Mouse (Mus musculus) stomach, embryonic 15.5 days (tissue): ENCODE data around the gene Ciita. TPM values are rescaled to one million over a fixed set of nuclear protein-coding genes. Genes with fewer than 3 reads are reported as not detected.

Source experiments
- ATAC-seq: fragments of 200-750 bp; cut with Nextera tagmentation; 2 replicates; pipeline ENCODE4 v1.8.0; 2017; ENCODE audit warnings: low read depth, moderate number of reproducible peaks, moderate TSS enrichment; ENCODE audit not compliant: insufficient read depth, low FRiP score
- H3K27ac ChIP-seq: fragments of 300-500 bp; sonication (generic); 2 replicates; pipeline ENCODE4 v1.5.1; 2015; ENCODE audit warnings: mild to moderate bottlenecking, inconsistent platforms
- H3K27me3 ChIP-seq: fragments of 300-500 bp; sonication (generic); replicated peaks from 2 replicates; pipeline ENCODE4 v1.6.1; 2015; ENCODE audit warnings: inconsistent platforms
- H3K36me3 ChIP-seq: fragments of 300-500 bp; sonication (generic); 2 replicates; pipeline ENCODE4 v1.6.1; 2015; ENCODE audit warnings: inconsistent platforms
- H3K4me1 ChIP-seq: fragments of 300-500 bp; sonication (generic); 2 replicates; pipeline ENCODE4 v1.6.1; 2015; ENCODE audit warnings: inconsistent platforms
- H3K4me2 ChIP-seq: fragments of 300-500 bp; sonication (generic); 2 replicates; pipeline ENCODE4 v1.6.1; 2015; ENCODE audit warnings: mild to moderate bottlenecking, inconsistent platforms
- H3K4me3 ChIP-seq: fragments of 300-500 bp; sonication (generic); replicated peaks from 2 replicates; pipeline ENCODE4 v1.5.1; 2015; ENCODE audit warnings: inconsistent platforms
- H3K9ac ChIP-seq: fragments of 300-500 bp; sonication (generic); 2 replicates; pipeline ENCODE4 v1.6.1; 2015; ENCODE audit warnings: inconsistent platforms
- H3K9me3 ChIP-seq: fragments of 300-500 bp; sonication (generic); 2 replicates; pipeline ENCODE4 v1.6.1; 2016; ENCODE audit warnings: inconsistent platforms
- WGBS: fragments of 180-500 bp; shearing (Covaris S2); methylation state at CpG from one replicate; pipeline ENCODE4 v1.1.7; 2015; 5-methylcytosine and 5-hydroxymethylcytosine counted together
- polyA plus RNA-seq: library from polyadenylated mRNA; unstranded; fragments of >200 nt; fragmentation: Nextera tagmentation; extraction: Ambion mirVana; gene quantifications from 2 replicates; pipeline ENCODE4 v1.2.1, GENCODE M21; 2015

Gene Ciita
- polyA plus RNA-seq, 1 experiment from 2014 or later: 0.40 TPM

GRCm38 (mm10) chr16:10482343-10482742 is 2.5 kb downstream of the Ciita start:
- Histone ChIP-seq H3K4me3 (no peak overlapping the region), H3K36me3 (no peaks in the 10 kb centered on the region), H3K4me1 (no peaks in the 10 kb centered on the region), H3K27me3 (no peaks in the 10 kb centered on the region), H3K27ac (no peak overlapping the region), H3K4me2 (no peak overlapping the region), H3K9me3 (no peaks in the 10 kb centered on the region), H3K9ac (no peak overlapping the region)
- no peak for ATAC-seq
- 49% methylated on average over 4 of the region's 4 CpGs for WGBS

- H3K9me3 ChIP-seq: no peaks in the 10 kb centered on the region
- WGBS: 58% methylated on average over 3 of the region's 3 CpGs
- H3K27me3 ChIP-seq: no peaks in the 10 kb centered on the region
- no peak overlapping the region for H3K9ac ChIP-seq
- H3K4me2 ChIP-seq: no peak overlapping the region
- no peaks in the 10 kb centered on the region for H3K36me3 ChIP-seq
- no peak overlapping the region for H3K4me3 ChIP-seq
- H3K27ac ChIP-seq: no peak overlapping the region
- no peaks in the 10 kb centered on the region for H3K4me1 ChIP-seq
- ATAC-seq: no peak
These were observed 7.1 kb downstream of the Ciita start for GRCm38 (mm10) chr16:10486993-10487392.

GRCm38 (mm10) chr16:10487895-10488493 is 8.1 kb downstream of the Ciita start:
- H3K9me3 ChIP-seq: no peaks in the 10 kb centered on the region
- ATAC-seq: no peak
- no peak overlapping the region for H3K27ac ChIP-seq
- H3K27me3 ChIP-seq: no peaks in the 10 kb centered on the region
- H3K4me3 ChIP-seq: no peak overlapping the region
- no peak overlapping the region for H3K4me2 ChIP-seq
- H3K36me3 ChIP-seq: no peaks in the 10 kb centered on the region
- no peaks in the 10 kb centered on the region for H3K4me1 ChIP-seq
- no peak overlapping the region for H3K9ac ChIP-seq
- WGBS: 80% methylated on average over 8 of the region's 8 CpGs

- WGBS: 81% methylated on average over 7 of the region's 7 CpGs
- no peak overlapping the region for H3K27ac ChIP-seq
- H3K9me3 ChIP-seq: no peaks in the 10 kb centered on the region
- H3K4me1 ChIP-seq: no peaks in the 10 kb centered on the region
- H3K36me3 ChIP-seq: no peaks in the 10 kb centered on the region
- H3K9ac ChIP-seq: no peak overlapping the region
- no peaks in the 10 kb centered on the region for H3K27me3 ChIP-seq
- H3K4me3 ChIP-seq: no peak overlapping the region
- ATAC-seq: no peak
- peak overlapping the region; percentile 47; the same call in 1 of the 2 replicates for H3K4me2 ChIP-seq
These were observed 9.1 kb downstream of the Ciita start for GRCm38 (mm10) chr16:10488769-10489481.

- no peak overlapping the region for H3K27ac ChIP-seq
- no peaks in the 10 kb centered on the region for H3K27me3 ChIP-seq
- H3K9me3 ChIP-seq: no peaks in the 10 kb centered on the region
- H3K4me1 ChIP-seq: no peaks in the 10 kb centered on the region
- peak overlapping the region; percentile 9; the same call in 1 of the 2 replicates for H3K4me3 ChIP-seq
- 3% methylated on average over 9 of the region's 9 CpGs for WGBS
- ATAC-seq: no peak
- H3K4me2 ChIP-seq: peak overlapping the region; percentile 47
- no peaks in the 10 kb centered on the region for H3K36me3 ChIP-seq
- H3K9ac ChIP-seq: no peak overlapping the region
These were observed 9.6 kb downstream of the Ciita start for GRCm38 (mm10) chr16:10489483-10489882.

- Histone ChIP-seq H3K4me3 (peak overlapping the region; percentile 9; the same call in 1 of the 2 replicates), H3K27me3 (no peaks in the 10 kb centered on the region), H3K9ac (no peak overlapping the region), H3K9me3 (no peaks in the 10 kb centered on the region), H3K4me1 (no peaks in the 10 kb centered on the region), H3K36me3 (no peaks in the 10 kb centered on the region), H3K4me2 (peak overlapping the region; percentile 47), H3K27ac (no peak overlapping the region)
- ATAC-seq: no peak
- 22% methylated on average over 12 of the region's 14 CpGs for WGBS
These were observed 10.1 kb downstream of the Ciita start for GRCm38 (mm10) chr16:10489904-10490457.

- WGBS: 82% methylated on average over 18 of the region's 18 CpGs
- Histone ChIP-seq H3K4me3 (no peak overlapping the region), H3K9ac (no peak overlapping the region), H3K36me3 (no peaks in the 10 kb centered on the region), H3K27me3 (no peaks in the 10 kb centered on the region), H3K4me2 (no peak overlapping the region), H3K9me3 (no peaks in the 10 kb centered on the region), H3K27ac (no peak overlapping the region), H3K4me1 (no peaks in the 10 kb centered on the region)
- ATAC-seq: no peak
These were observed 10.8 kb downstream of the Ciita start for GRCm38 (mm10) chr16:10490503-10491150.

GRCm38 (mm10) chr16:10491716-10492115 is 11.9 kb downstream of the Ciita start:
- ATAC-seq: no peak
- H3K27me3 ChIP-seq: no peaks in the 10 kb centered on the region
- H3K36me3 ChIP-seq: no peaks in the 10 kb centered on the region
- H3K9ac ChIP-seq: no peak overlapping the region
- H3K9me3 ChIP-seq: no peaks in the 10 kb centered on the region
- no peak overlapping the region for H3K4me2 ChIP-seq
- H3K4me1 ChIP-seq: no peaks in the 10 kb centered on the region
- 81% methylated on average over 4 of the region's 4 CpGs for WGBS
- H3K4me3 ChIP-seq: no peak overlapping the region
- H3K27ac ChIP-seq: no peak overlapping the region

GRCm38 (mm10) chr16:10492587-10492986 is 12.7 kb downstream of the Ciita start:
- no peak for ATAC-seq
- Histone ChIP-seq H3K4me1 (no peaks in the 10 kb centered on the region), H3K9ac (no peak overlapping the region), H3K4me2 (no peak overlapping the region), H3K9me3 (no peaks in the 10 kb centered on the region), H3K4me3 (no peak overlapping the region), H3K27me3 (no peaks in the 10 kb centered on the region), H3K27ac (no peak overlapping the region), H3K36me3 (no peaks in the 10 kb centered on the region)
- WGBS: 70% methylated on average over 3 of the region's 3 CpGs

GRCm38 (mm10) chr16:10495824-10496298 is 16.0 kb downstream of the Ciita start:
- Histone ChIP-seq H3K4me3 (no peak overlapping the region), H3K9ac (no peak overlapping the region), H3K27ac (no peak overlapping the region), H3K27me3 (no peaks in the 10 kb centered on the region), H3K4me1 (no peaks in the 10 kb centered on the region), H3K36me3 (no peaks in the 10 kb centered on the region), H3K4me2 (no peak overlapping the region), H3K9me3 (no peaks in the 10 kb centered on the region)
- WGBS: 73% methylated on average over 2 of the region's 2 CpGs
- no peak for ATAC-seq

GRCm38 (mm10) chr16:10498096-10498602 is 18.3 kb downstream of the Ciita start:
- 64% methylated on average over 5 of the region's 5 CpGs for WGBS
- no peaks in the 10 kb centered on the region for H3K9me3 ChIP-seq
- no peaks in the 10 kb centered on the region for H3K36me3 ChIP-seq
- H3K27me3 ChIP-seq: no peaks in the 10 kb centered on the region
- no peak overlapping the region for H3K4me2 ChIP-seq
- no peak overlapping the region for H3K4me3 ChIP-seq
- H3K27ac ChIP-seq: no peak overlapping the region
- H3K4me1 ChIP-seq: no peaks in the 10 kb centered on the region
- ATAC-seq: no peak
- no peak overlapping the region for H3K9ac ChIP-seq

GRCm38 (mm10) chr16:10499122-10499521 is 19.3 kb downstream of the Ciita start:
- no peaks in the 10 kb centered on the region for H3K4me1 ChIP-seq
- no peak overlapping the region for H3K4me3 ChIP-seq
- H3K9ac ChIP-seq: no peak overlapping the region
- 45% methylated on average over 1 of the region's 1 CpGs for WGBS
- no peaks in the 10 kb centered on the region for H3K36me3 ChIP-seq
- no peak overlapping the region for H3K4me2 ChIP-seq
- no peaks in the 10 kb centered on the region for H3K27me3 ChIP-seq
- ATAC-seq: no peak
- no peak overlapping the region for H3K27ac ChIP-seq
- H3K9me3 ChIP-seq: no peaks in the 10 kb centered on the region
